Mouse (Mus musculus) ES-E14 (cell line): Measurements from ENCODE around the gene Scgn.

Source experiments
- CHD2 ChIP-seq: IDR thresholded peaks from 2 replicates; pipeline ENCODE4 v1.6.1; 2014; ENCODE audit warnings: mild to moderate bottlenecking, low read depth, low read length, inconsistent platforms
- HCFC1 ChIP-seq: IDR thresholded peaks from 2 replicates; pipeline ENCODE4 v1.6.1; 2012; ENCODE audit warnings: low read length, inconsistent platforms, borderline replicate concordance; ENCODE audit not compliant: insufficient read depth
- ZNF384 ChIP-seq: IDR thresholded peaks from 2 replicates; pipeline ENCODE4 v1.6.1; 2012; ENCODE audit warnings: low read depth, low read length, inconsistent platforms

DNA sequence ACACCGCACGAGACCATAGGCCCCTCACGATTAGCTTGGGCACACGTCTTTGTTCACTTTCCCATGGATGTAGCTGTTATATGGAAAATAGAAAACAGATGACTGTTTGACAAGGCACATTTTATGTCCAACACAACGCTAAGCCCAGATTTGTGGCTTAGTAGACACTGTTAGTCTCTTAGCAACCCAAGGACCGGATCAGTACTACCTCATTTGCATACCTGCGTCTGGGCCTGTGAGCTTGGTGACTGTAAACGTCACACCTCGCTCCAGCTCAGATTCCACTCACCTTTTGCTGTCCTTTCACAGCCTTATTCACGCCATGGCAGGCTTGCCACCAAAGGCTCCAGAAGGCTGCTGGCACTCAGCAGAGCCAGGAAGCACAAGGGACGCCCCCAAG, 60.1 kb downstream of the Scgn start:
- TF ChIP-seq HCFC1 (no peak), ZNF384 (no peak), CHD2 (no peak)
